Mouse (Mus musculus) spleen, postnatal 36 days (tissue): Measurements from ENCODE around the gene Chchd4.
"Not testable (repeated sequence)": the region's sequence is repeated elsewhere in the genome, so short reads cannot be mapped to it uniquely, and the experiment has no call there.

Experiments
- DNase-seq, 2 experiments: peaks; one replicate each; pipeline ENCODE4 v3.0.0; 2022; ENCODE audit warnings: low spot score in 2 of 2, mixed read lengths in 1 of 2

Chchd4 gene

GRCm38 (mm10) chr6:91474441-91475190 lies 1.3 kb upstream of the Chchd4 start:
- no peak for DNase-seq

- no peak for DNase-seq
These were observed 577 bp upstream of the Chchd4 start for GRCm38 (mm10) chr6:91473805-91474440.

GRCm38 (mm10) chr6:91472319-91472718 lies 1.0 kb downstream of the Chchd4 start:
- DNase-seq, result peak in 1 of 2 experiments; percentile 8

GRCm38 (mm10) chr6:91471427-91471826 lies 1.9 kb downstream of the Chchd4 start:
- DNase-seq, result not testable (repeated sequence)

- DNase-seq, result no peak
These were observed 2.6 kb downstream of the Chchd4 start for GRCm38 (mm10) chr6:91470712-91471111.

GRCm38 (mm10) chr6:91467106-91467505 lies 6.2 kb downstream of the Chchd4 start:
- DNase-seq, result no peak

GRCm38 (mm10) chr6:91465756-91466155 lies 7.6 kb downstream of the Chchd4 start:
- DNase-seq, result no peak

- no peak for DNase-seq
These were observed 13.9 kb downstream of the Chchd4 start for GRCm38 (mm10) chr6:91459471-91459870.

- DNase-seq, result no peak
These were observed 18.8 kb downstream of the Chchd4 start for GRCm38 (mm10) chr6:91454546-91454945.

- no peak for DNase-seq
These were observed 21.3 kb downstream of the Chchd4 start for GRCm38 (mm10) chr6:91452056-91452455.

GRCm38 (mm10) chr6:91449472-91450225 lies 23.7 kb downstream of the Chchd4 start:
- no peak for DNase-seq

GRCm38 (mm10) chr6:91445316-91445715 lies 28.0 kb downstream of the Chchd4 start:
- no peak for DNase-seq

GRCm38 (mm10) chr6:91441145-91441662 lies 32.1 kb downstream of the Chchd4 start:
- DNase-seq, result no peak

- peak; percentile 85 to 87 for DNase-seq
These were observed 32.7 kb downstream of the Chchd4 start for GRCm38 (mm10) chr6:91440474-91441144.

GRCm38 (mm10) chr6:91424151-91424550 lies 49.2 kb downstream of the Chchd4 start:
- no peak for DNase-seq

GRCm38 (mm10) chr6:91421629-91422028 lies 51.7 kb downstream of the Chchd4 start:
- no peak for DNase-seq

GRCm38 (mm10) chr6:91417291-91417845 lies 56.0 kb downstream of the Chchd4 start:
- no peak for DNase-seq

- no peak for DNase-seq
These were observed 57.2 kb downstream of the Chchd4 start for GRCm38 (mm10) chr6:91416146-91416545.

GRCm38 (mm10) chr6:91414890-91415289 lies 58.5 kb downstream of the Chchd4 start:
- DNase-seq, result no peak
